Mouse (Mus musculus): Measurements from ENCODE around the gene Olfr312.
"Not testable (repeated sequence)": the region's sequence is repeated elsewhere in the genome, so short reads cannot be mapped to it uniquely, and the experiment has no call there.

The Olfr312 gene

DNA sequence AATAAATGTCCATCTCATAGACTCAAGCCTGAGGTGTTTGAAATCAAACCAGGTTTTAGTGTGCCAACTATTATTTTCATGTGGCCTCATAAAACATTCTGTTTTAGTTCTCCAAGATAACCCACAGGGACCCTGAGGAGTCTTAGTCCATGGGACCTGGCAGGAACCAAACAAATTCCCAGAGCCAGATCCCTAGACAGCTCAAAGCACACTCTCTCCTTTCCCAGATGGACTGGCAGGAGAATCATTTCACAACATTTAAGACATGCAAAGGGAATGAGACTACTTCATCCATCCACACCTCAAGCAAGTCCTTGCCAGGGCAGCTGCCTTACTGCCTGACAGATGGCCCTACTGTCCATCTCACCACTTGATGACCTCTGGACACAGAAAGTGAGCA, at the start of gene Olfr312:
Gene Olfr312 (plus strand): TSS at position 301 of the 400 bp plus-strand sequence.
- not testable (repeated sequence) for DNase-seq (ENCODE audit: low read depth in 1 of 2, low spot score in 2 of 2)

DNA sequence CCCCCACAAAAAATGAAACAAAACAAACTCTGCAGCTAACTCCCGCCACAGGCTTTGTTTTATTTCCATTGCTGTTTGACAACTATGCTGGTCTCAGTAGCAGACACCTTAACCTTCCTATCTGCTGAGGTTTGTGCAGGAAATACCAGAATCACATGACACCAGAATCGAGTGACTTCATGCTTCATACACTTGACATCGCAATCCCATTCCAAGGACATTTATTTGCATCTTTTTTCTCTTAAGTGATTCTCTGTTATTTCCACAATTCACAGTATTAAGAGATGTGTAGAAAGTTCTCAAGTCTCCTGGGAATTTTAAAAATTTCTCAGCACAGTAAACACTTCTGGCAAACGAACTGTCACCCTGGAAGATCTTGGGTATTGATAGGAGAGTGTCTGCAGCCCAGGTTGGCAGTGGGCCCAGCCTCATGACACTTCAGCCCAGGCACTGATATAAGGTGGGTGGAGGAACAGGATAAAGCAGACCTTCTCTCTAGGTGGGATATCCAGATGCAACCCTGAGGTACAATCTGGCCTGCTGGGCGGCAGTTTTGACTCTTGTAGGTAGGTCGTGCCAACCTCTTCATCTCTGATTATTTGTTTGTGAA, 46.5 kb upstream of the Olfr312 start, which contains the start of gene Olfr314:
Gene Olfr314 (plus strand): TSS at position 473 of the 610 bp plus-strand sequence.
- no peak for DNase-seq (ENCODE audit: low read depth in 1 of 2, low spot score in 2 of 2)

DNA sequence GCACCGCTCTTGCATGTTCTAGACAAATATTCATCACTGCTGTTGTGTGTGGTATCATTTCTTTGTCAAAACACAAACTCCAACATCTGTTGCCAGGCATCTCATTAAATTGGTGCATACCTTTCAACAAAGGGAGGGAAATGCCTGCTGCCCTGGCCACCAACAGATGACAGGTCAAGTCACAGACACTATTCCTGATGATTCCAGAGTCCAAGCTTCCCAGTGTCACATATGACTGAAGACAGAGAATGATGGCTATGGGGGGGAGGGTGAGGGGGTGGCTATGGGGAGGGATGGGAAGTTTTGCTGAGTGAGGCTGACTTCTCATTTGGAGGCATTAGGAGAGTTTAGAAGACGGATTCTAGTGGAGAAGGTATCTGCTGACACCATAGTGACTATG, 44.9 kb upstream of the Olfr312 start:
- no peak for DNase-seq (ENCODE audit: low read depth in 1 of 2, low spot score in 2 of 2)

DNA sequence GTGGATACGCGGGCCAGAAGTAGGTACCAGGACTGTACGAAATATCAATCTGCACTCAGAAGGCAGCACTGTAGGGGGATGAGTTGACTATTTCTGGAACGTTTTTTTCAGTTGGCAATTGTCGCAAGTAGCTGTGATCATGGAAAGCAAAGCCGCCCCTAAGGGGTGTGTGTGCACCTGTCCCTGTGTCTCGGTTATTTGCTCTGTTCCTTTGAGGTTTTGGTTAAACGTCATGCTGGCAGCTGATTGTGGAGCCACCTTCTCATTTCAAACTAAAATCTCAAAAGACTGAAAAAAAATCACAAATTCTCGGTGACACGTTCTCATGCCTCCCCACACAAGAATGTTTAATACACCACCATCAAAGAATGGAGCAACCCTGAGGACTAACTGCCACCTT, 41.4 kb upstream of the Olfr312 start:
- DNase-seq (ENCODE audit: low read depth in 1 of 2, low spot score in 2 of 2) = no peak

DNA sequence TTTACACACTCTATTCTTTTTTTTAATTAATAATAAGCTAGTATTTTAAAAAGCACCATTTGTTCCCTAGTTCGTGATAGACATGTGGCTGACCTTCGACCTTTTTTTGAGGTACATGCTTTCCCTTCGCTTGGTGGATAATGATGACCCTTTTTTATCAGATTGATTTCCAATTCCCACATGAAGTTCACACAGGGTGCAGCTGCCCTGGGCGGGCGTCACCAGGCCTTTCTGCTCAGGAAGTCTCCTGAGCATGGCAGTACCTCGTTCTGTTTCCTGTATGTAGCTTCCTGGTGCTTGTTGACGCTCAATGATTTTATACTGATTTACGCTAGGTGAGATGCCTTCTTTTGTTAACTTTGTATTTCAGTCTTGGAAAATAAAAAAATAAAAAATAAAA, 40.7 kb upstream of the Olfr312 start:
- no peak for DNase-seq (ENCODE audit: low read depth in 1 of 2, low spot score in 2 of 2)

DNA sequence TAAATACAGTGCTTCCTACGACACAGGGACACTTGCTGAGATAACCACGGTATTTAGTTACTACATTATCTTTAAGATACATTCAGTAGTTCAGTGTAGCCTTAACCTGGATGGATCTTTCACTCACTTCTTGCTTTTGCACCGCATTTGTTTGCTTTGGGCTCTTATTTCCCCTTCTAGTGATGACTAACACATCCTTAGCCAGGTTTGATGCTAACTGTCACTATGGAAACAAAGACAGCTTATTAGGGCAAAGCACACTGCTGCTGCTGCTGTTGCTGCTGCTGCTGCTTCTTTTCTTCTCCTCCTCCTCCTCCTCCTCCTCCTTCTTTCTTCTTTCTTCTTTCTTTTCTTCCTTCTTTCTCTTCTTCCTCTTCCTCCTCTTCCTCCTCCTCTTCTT, 39.5 kb upstream of the Olfr312 start:
- no peak for DNase-seq (ENCODE audit: low read depth in 1 of 2, low spot score in 2 of 2)

DNA sequence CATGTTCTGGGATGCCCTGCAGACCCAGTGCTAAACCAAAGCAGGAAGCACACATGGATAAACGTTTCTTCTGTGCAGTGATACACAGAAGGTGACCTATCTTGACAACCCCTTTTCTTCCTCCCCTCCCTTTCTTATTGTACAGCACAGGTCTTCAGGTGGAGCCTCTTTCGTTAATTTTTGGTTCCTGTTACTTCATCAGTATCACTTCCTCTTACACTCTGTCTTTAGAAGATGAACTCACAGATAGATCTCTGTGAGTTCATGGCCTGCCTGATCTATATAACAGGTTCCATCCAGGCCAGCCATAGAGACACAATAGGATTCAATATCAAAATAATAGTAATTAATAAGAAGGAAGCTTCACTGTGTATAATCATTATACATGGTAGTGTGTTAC, 39.0 kb upstream of the Olfr312 start:
- no peak for DNase-seq (ENCODE audit: low read depth in 1 of 2, low spot score in 2 of 2)

DNA sequence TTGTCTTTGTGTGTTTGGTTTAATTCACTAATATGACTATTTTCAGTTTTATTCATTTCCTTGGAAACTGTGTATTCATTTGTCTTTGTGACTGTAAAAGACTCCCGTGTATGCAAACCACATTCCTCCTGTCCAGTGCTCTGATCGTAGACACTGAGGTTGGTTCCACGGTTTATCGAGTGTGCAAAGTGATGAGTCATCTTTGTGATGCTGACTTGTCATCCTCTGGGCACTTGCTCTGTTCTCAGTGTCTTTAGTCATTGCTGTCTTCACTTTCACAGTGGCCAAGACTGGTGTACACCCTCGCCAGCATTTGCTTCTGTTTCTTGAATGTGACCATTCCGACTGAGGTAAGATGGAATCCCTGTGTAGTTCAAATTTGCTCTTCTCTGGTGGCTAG, 38.4 kb upstream of the Olfr312 start:
- DNase-seq (ENCODE audit: low read depth in 1 of 2, low spot score in 2 of 2) = no peak

DNA sequence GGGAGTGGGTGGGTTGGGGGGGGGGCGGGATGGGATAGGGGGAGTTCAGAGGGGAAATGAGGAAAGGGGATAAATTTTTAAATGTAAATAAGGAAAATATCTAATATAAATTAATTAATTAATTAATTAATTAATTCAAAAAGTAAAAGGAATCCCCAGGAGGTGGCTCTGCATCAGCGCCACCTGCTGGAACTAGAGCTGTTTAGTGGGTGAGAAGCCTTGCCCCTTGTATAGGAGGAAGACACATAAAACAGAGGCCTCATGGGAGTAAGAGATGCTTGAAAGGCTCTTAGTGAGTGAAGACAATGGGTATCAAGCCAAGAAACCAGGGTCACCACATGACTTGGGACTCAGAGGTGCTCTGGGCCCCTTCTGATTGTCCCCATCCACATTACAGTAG, 33.2 kb upstream of the Olfr312 start:
- no peak for DNase-seq (ENCODE audit: low read depth in 1 of 2, low spot score in 2 of 2)

DNA sequence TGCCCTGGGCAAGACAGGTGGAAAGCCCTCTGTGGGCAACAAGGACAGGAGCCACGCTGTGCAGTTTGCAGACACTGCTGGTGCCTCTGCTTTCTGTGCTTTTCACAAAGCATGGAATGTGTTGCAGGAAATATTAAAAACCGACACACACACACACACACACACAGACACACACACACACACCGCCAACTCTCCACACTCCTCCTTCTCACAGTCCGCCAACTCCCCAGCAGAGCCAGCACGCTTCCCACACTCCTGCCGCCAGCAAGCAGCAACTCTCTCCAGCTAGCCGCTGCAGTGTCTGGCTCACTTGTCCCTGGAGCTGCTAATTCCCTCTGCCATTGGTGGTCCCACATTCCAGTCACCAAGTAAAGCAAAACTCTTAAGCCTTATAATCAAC, 32.2 kb upstream of the Olfr312 start:
- DNase-seq (ENCODE audit: low read depth in 1 of 2, low spot score in 2 of 2) = no peak

DNA sequence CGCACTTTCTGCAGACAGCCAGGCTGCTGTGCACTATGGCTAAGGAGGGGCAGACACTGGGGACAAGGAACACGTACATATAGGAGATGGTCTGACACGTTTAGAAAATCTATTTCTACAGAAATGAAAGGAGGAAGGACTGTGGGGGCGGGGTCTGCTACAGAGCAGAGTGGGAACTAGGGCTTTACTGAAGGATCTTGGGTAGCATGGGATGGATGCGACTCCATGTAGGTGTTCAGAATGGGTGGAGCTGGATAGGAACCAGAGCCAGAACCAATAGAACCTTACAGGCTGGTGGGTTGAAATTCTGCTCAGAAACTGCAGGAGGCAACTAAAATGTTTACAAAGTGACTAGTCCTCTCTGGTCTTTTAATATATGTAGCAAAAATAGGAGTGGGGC, 29.3 kb upstream of the Olfr312 start:
- DNase-seq (ENCODE audit: low read depth in 1 of 2, low spot score in 2 of 2) = no peak

DNA sequence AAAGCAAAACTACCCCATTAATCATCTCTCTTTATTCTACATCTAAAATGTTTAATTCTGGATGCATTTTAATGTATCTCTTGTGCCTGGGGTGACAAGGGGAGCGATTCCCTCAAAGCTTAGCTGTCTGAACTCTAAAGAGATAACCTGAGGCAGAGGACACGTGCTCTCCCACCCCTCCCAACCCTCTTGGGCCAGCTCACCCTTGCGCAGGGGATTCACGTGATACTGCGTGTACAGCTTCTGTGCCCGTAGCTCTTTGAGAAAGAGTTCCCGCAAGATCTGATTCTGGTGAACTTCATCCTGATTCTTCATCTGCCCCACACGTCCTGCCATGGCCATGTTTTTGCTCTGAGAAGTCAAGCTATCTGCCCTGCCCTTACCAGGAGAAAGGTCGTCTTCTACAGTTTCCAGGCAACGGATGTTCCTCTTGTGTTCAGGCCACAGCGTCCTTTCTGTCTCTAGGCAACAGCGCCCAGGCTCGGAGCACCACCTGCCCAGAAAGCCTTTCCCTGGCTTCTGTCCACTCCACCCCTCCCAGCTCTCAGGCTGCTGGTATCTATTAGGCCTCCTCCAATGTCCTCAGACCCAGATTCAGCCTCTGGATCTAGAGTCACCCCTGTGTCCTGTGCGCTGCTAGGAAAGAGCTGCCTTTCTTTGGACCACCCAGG, 27.3 kb upstream of the Olfr312 start, which contains the start of gene Fam183b:
Gene Fam183b (minus strand): TSS at position 403 of the 671 bp plus-strand sequence.
- no peak for DNase-seq (ENCODE audit: low read depth in 1 of 2, low spot score in 2 of 2)

DNA sequence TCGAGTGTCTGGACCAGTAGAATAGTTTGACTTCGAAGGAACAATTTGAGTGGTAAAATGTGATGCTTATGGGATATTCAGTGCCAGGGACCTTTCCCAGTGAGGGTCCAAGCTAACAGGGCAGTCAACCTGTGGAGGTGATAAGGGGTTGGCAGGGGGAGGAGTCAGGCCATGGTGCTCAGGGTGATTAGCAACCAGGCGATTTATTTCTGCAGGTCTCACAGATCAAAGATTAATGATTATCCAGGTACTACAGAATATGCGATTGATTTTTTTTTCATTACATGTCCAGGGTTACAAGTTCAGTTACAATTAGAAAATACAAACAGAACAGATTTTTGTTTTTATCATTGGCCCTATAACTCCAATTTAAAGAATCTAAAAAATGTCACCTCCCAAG, 25.2 kb upstream of the Olfr312 start:
- no peak for DNase-seq (ENCODE audit: low read depth in 1 of 2, low spot score in 2 of 2)

DNA sequence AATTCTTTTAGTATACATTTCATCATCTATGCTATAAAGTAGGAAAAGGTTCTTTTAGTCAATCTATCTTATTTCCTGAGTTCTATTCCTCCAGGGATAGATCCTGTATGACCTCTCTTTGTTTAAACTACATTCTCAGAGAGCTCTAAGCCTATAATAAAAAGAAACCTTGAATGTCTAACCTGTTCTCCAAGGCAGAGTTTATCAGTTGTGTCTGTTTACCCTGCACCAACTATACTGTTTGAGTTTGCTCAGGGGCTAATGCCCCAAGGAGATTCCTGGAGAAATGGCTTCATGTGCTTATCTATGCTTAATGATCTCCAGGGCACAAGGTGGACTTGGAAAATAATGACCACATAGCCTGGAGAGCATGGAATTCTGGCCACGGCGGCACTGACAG, 24.6 kb upstream of the Olfr312 start:
- DNase-seq (ENCODE audit: low read depth in 1 of 2, low spot score in 2 of 2) = no peak

DNA sequence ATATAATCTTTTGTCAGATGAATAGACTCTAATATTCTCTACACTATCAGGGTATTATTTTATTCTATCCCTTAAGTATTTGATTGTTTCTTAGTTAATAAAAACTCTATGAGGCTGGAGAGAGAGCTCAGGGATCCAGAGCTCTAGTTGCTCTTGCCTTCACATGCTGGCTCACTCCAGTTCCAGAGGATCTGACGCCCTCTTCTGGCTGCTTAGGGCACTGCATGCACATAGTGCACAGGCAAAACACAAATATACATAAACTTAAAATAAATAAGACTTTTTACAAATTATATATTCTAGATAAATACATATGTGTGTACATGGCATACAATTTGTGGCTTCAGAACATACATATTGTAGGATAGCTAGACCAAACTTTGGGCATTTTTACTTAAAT, 17.0 kb upstream of the Olfr312 start:
- DNase-seq (ENCODE audit: low read depth in 1 of 2, low spot score in 2 of 2) = no peak

DNA sequence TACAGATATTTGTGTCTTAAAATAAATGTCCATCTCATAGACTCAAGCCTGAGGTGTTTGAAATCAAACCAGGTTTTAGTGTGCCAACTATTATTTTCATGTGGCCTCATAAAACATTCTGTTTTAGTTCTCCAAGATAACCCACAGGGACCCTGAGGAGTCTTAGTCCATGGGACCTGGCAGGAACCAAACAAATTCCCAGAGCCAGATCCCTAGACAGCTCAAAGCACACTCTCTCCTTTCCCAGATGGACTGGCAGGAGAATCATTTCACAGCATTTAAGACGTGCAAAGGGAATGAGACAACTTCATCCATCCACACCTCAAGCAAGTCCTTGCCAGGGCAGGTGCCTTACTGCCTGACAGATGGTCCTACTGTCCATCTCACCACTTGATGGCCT, 14.3 kb upstream of the Olfr312 start, which contains the start of gene Olfr313:
Gene Olfr313 (plus strand): TSS at position 301 of the 400 bp plus-strand sequence.
- DNase-seq (ENCODE audit: low read depth in 1 of 2, low spot score in 2 of 2) = not testable (repeated sequence)

DNA sequence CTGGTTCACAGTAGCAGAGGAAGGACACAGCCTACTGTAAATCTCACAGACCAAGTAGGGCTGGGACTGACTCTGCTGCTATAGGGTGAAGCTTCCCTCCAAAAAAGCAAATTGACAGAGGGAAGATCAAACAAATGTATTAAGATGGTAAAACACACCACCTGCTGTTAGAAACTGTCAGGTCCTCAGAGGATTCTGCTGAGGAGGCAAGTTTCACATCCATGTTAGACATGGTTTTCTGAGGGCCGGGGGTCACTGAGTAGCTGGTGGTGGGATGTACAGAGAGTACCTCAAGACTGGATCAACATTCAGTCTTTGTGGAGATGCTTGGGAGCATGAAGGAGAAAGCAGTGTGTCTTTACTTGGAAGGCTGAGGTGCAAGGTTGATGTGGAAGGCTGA, 13.4 kb upstream of the Olfr312 start:
- no peak for DNase-seq (ENCODE audit: low read depth in 1 of 2, low spot score in 2 of 2)

DNA sequence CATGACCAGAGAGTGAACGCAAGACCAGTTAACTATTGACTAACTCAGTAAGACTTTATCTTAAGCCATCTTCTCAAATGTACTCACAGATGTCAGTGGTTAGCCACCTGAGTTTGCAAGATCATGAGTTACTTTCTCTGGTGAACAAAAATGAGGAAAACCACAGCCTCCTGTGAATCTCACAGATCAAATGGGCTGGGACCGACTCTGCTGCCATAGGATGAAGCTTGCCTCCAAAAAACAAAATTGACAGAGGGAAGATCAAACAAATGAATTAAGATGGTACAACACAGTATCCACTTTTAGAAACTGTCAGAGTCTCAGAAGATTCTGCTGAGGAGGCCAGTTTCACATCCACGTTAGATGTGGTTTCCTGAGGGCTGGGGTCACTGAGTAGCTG, 727 bp downstream of the Olfr312 start:
- no peak for DNase-seq (ENCODE audit: low read depth in 1 of 2, low spot score in 2 of 2)

DNA sequence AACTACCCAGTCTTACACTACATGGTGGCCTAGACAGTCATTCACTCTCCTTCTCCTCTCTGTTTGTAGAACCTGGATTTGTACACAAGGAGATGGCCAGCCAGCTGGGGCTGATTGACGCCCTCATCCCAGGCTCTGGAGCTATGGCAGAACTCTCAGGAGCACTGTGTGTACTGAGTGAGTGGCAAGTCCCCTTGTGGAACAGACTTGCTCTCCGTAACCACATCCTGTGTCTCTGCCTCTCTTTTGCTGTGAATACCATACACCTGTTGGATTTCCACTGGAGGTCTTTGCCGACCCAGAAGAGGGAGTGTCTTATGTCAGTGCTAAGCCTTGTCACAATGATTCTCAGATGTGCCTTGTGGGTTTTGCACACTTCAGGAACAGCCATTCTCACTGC, 3.5 kb downstream of the Olfr312 start:
- not testable (repeated sequence) for DNase-seq (ENCODE audit: low read depth in 1 of 2, low spot score in 2 of 2)

DNA sequence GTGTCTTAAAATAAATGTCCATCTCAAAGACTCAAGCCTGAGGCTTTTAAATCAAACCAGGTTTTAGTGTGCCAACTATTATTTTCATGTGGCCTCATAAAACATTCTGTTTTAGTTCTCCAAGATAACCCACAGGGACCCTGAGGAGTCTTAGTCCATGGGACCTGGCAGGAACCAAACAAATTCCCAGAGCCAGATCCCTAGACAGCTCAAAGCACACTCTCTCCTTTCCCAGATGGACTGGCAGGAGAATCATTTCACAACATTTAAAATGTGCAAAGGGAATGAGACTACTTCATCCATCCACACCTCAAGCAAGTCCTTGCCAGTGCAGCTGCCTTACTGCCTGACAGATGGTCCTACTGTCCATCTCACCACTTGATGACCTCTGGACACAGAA, 9.9 kb downstream of the Olfr312 start, which contains the start of gene Olfr311:
Gene Olfr311 (plus strand): TSS at position 301 of the 400 bp plus-strand sequence.
- not testable (repeated sequence) for DNase-seq (ENCODE audit: low read depth in 1 of 2, low spot score in 2 of 2)

DNA sequence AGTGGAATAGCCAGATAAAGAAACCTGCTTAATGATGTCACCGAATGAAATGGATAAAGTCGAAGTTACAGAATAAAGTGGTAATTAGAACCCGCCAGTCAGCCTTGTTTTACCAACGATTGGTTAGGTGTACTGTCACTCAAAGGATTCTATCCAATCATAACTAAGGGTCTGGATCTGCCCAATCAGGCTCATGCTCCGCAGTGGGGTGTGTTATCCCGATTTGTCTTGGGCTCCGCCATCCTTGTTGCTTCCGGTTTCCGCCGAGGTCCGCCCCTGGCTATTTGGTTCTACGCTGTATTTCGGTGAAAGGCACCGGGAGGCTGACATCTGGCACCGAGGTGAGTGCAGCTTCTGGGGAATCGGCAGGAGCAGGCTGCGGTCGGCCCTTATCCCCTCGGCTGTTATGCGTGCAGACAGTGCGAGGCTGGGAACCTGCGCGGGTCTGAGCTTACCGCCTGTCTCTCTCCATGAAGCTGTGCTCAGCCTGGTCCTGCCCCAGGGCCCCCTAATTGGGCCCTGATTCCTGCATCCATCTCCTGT, 18.0 kb downstream of the Olfr312 start, which contains the start of gene Gm12258:
Gene Gm12258 (plus strand): TSS at position 240 of the 543 bp plus-strand sequence.
- peak; percentile 70 to 79 for DNase-seq (ENCODE audit: low read depth in 1 of 2, low spot score in 2 of 2)

DNA sequence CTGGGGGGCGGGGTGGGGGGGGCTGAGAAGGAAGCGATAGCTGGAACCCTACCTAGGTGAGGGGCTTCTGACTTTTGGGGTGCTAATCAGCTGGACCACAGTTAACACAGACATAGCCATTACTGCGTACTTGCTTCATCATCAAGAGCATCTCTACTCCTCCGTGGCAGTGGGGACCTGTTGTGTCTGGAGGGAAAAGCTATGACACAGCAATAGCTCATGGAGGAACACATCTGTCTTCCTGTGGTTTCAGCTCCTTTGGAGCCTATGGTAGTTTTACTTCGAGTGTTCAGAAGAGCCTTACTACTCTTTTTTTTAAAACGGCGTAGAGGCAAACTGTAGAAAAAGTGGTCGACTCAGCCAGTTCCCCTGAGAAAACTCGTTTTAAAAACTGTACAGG, 18.6 kb downstream of the Olfr312 start:
- DNase-seq (ENCODE audit: low read depth in 1 of 2, low spot score in 2 of 2) = no peak
